Mouse (Mus musculus): ENCODE measurements at regions not wholly inside any gene's neighbourhood (a gene's known extent, or its start where the extent isn't known, plus 50 kb on each side); places are given as distances from the start of the nearest gene placed in this dataset.

DNA sequence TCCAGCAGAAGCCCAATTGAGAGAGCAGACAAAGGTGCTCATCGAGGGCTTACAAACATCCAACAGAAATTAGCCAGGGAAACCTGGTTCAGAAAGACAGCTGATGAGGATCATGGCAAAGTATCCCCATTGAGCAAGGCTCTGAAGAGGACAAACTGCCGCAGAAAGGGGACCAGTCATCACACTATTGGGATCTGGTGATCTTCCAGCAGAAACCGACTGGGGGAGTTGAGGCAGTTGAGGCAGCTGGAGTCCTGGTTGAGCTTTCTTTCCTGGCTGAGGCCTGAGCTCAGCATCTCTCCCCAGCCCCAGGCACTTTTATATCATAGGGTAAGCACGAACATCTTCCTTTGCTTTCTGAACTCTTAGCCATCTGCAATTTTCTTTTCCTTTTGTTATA is 282.7 kb downstream of the Insig2 start:
- CTCF ChIA-PET, result no interaction called here

DNA sequence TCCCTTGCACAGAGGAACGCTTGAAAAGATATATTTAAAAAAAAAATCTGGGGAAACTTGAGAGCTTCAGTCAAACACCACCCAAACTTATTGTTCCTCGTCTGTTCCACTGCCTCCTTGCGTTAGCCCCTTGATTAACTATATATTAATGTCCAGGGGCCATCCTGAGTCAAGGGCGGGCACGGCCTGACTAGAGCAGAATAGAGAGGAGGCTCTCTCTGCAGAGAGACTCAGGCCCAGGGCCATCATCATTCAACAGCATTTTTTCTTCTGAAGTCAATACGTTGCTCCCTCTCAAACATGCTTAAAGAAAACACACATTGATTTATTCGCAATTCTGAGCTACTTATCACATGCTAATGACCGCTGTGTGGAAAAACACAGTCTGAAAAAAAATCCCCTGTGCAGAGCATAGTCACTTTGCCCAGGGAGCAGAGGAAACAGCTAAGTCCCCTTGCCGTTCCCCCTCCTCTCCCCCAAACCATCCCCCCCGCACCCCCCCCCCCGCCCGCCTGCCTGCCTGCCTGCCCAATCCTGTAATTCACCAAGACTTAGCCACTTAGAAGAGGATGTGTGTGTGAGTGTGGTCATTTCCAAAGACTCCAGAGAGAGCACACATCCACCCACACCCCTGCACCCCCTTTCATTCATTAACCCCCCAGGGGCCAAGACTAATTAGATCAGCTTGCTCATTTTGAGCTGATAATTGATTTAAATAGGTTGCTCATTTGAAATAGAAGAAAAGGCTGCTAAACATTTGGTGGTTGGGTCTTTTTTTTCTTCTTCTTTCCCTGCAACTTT is 281.5 kb downstream of the Insig2 start:
- CTCF ChIA-PET, result no interaction called here

- CTCF ChIA-PET, result no interaction called here
Measured at GRCm38 (mm10) chr1:121051496-121052119, 280.8 kb downstream of the Insig2 start.

DNA sequence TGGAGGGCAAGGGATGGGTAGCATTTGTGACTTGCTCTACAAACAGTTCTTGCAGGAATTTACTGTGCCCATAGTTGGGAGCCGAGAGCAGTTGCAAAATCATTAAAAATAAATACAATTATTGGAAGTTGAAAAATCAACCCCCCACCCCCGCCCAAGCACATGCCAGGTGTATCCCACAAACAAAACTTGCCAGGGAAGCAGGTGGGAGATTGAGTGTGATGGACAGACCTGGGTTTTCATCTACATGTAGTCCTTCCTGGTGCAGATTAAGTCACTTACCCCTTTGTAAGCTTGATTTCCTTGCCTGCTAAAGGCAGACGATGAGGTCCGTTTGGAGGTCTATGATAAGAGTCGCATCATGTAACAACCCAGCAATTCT is 280.3 kb downstream of the Insig2 start:
- CTCF ChIA-PET, result no interaction called here

DNA sequence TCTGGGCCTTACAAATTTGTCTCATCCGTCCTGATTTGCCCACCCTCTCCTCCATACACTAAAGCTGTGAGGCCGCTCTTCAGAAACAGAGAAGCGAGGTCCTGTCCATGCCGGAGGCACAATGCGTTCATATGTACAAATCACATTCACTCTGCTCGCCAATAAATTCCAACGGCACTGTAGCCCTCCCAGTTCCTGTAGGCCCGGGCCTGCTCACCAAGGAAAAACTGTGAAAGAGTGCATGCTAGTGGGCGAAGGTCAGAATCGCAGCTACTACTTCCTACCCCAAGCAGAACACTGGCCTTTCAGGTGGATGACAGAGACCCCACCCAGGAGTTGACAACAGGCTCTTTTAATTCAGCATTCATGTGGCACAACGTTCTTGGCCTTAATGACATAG is 278.7 kb downstream of the Insig2 start:
- CTCF ChIA-PET, result no interaction called here

DNA sequence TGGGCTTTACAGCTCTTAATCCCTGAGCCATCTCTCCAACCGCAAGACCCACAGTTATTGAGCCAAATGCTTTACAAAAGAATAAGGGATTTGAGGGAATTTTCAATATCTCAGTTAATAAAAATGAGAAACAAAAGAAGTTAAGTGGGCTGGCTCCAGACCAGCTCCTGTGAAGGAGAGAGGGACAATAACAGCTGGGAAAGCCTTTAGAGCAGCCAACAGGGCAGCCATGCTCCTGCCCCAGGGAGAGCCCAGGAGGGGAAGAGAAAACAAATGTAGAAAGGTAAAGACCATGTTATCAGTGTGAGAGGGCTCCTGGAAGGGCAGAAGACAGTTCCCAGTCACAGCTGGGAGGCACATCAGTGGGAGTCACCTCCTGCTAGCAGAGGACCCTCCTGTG is 257.8 kb downstream of the Insig2 start:
- CTCF ChIA-PET, result no interaction called here

- CTCF ChIA-PET, result interaction anchor here (0.6 kb wide), 1 partner anchor 69 kb away, joined by 7 read pairs; no protein-coding TSS in a partner anchor
Measured at GRCm38 (mm10) chr1:121082839-121083238, 249.6 kb downstream of the Insig2 start.

GRCm38 (mm10) chr1:121085101-121085727 is 247.2 kb downstream of the Insig2 start:
- CTCF ChIA-PET, result no interaction called here

GRCm38 (mm10) chr1:121087124-121087887 is 245.1 kb downstream of the Insig2 start:
- CTCF ChIA-PET, result no interaction called here

- CTCF ChIA-PET, result no interaction called here
Measured at GRCm38 (mm10) chr1:121090628-121091027, 241.8 kb downstream of the Insig2 start.

- CTCF ChIA-PET, result no interaction called here
Measured at GRCm38 (mm10) chr1:121092870-121093269, 239.5 kb downstream of the Insig2 start.

DNA sequence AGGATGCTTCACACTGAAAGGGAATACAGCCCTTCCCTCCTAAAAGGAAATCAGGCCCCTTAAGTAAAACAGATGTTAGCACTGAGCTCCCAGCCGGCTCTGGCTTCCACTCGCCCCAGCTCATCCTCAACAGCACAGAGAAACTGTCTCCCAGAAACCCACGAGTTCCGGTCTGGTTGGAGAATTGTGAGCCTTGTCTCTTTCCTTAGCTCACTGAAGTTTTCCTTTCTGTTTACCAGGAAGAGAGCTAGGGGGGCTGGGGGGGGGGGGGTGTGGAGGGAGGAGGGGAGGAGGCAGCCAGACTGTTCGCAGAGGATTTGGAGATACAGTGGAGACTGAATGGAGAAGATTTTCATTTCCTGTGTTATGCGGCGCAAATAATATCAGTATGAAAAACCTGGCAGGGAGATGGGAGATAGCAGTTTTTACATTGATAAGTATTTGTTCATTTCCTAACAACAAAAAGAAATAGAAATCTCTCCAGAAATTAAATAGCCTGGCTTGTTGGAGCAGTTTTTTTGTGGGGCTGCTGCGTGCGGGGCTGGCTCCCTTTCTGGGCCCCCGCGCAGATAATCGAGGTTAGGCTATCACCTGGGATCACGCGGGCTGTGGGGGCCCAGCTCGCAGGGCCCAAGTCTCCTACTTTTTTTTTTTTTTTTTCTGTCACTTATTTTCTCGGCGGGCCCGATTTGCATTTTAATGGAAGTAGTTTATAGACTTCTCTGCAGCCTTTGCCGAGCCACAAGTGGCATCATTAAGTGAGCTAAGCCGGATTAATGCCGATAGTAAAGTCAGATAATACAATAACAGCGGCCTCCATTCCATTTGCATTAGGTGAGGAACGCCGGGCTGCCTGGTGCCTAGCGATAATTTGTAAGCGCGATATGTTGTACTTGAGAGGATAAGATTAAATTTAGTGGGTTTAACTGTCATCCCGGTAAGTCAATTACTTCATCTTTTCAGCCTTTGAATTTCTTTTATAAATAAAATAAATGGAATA is 235.5 kb downstream of the Insig2 start:
- CTCF ChIA-PET, result no interaction called here

DNA sequence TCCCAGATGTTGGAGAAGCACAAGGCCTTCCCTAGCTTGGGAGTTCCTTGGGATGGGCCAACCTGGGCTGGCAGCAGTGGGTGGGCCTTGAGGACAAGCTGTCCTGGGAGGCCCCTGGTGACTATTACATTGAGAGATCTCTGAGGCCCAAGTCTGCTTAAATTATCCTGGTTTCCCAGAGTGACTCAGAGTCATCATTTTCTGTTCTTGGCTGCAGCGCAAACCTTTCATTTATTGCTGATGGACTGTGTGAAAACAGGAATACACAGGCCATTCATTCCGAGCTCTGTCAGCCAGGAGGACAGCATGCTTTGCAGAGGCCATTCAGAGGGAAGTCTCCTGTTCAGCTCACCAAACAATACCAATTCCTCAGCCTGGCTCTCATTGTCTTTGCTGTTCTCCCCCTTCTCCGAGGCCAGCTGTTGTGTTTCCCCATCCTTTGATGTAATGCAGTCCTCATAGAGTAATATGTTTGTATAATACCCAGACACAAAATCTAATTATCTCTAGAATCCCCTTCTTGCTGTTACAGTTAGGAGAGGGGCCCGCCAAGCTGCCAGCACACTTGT is 220.5 kb downstream of the Insig2 start:
- CTCF ChIA-PET, result no interaction called here

GRCm38 (mm10) chr1:121112464-121112863 is 219.9 kb downstream of the Insig2 start:
- CTCF ChIA-PET, result no interaction called here

GRCm38 (mm10) chr1:121116626-121117025 is 215.8 kb downstream of the Insig2 start:
- CTCF ChIA-PET, result no interaction called here

DNA sequence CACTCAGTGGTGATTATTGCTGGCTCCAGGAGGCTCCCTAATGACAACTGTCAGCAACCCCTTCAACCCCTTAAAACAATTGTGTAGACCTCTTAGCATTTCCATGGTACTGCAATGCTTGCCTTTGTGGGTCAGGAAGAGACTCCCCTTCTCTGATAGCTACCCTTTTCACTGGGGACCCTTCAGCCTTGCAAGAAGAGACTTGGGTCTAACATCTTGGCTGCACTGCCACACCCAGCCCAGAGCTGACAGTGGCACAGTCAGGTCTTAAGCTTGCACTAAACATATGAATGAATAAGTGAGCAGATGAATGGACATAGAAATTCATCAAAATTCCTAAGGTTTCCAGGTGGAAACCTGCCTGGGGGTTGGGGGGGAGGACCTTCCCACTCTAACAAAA is 209.0 kb downstream of the Insig2 start:
- CTCF ChIA-PET, result no interaction called here

DNA sequence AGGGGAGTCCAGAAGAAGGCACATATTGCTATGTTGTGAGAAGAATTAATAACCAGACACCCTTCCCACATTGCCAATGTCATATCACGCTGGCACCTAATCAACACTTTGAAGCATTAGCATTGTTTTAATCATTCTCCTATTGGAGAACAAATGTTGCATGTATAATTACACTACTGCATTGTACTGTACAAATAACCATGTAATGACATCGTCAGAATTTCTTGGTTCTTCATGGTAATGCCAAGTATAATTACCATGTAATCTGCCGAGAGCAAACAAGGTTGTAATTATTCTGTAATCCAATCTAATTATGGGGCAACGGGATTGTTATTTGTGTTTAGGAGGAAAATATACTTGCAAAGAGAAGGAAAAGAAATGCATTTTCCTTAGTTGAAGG is 196.1 kb downstream of the Insig2 start:
- CTCF ChIA-PET, result no interaction called here

DNA sequence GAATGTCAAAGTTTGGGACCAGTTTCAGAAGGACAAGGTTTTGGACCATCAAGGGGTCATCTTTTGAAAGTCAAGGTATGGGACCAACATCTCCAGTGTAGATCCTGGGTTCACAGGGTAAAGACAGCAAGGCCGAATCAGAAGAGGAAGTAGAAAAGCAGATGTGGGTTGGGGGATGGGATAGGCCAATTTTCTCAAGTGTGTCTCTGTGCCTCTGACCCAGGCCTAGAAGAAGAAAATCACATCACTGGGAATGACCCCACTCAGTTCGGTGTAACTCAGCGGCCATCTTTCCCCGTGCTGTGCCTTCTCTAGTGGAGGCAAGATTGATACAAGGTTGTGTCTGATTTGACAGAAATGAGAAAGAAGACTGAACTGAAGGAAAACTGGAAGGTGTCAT is 195.5 kb downstream of the Insig2 start:
- CTCF ChIA-PET, result no interaction called here

- CTCF ChIA-PET, result no interaction called here
Measured at GRCm38 (mm10) chr1:121144981-121145380, 187.4 kb downstream of the Insig2 start.

GRCm38 (mm10) chr1:121153476-121153875 is 178.9 kb downstream of the Insig2 start:
- CTCF ChIA-PET, result no interaction called here

DNA sequence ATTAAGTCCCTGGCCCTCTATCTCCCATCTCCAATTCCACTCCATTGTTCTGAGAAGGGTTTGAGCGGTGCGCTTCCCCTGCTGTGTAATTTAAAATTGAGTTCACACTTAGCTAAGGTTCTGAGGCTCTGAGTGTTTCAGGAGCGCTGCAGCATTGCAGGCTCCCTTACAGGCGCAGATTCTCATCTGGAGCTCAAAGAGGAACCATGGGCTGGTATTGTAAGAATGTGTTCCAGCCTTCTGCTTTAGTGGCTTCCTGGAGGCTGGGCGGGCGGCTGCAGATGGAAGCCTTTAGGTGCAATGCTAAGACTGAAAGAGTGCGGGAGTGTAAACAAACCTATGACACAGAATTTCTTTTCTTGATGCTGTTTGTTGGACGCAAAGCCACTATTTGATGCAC is 177.8 kb downstream of the Insig2 start:
- CTCF ChIA-PET, result no interaction called here
